Mouse (Mus musculus): ENCODE results near the gene Rapsn. TPM values are rescaled to one million over a fixed set of nuclear protein-coding genes. Genes with fewer than 3 reads are reported as not detected.

The Rapsn gene
- total and polyA plus RNA-seq, 3 experiments = 0.10 TPM; not detected in 2

GRCm38 (mm10) chr2:91078314-91079025 lies 43.0 kb downstream of the Rapsn start:
- Histone ChIP-seq H3K27ac (ENCODE audit: control insufficient read depth, low read depth, low read length) (no peak overlapping the region), H3K4me3 (ENCODE audit: control insufficient read depth in 1 of 2, insufficient read depth in 1 of 2, low read depth in 2 of 2, low read length in 2 of 2) (peak overlapping the region; percentile 52 to 62)
- DNase-seq (ENCODE audit: low read depth, low spot score) = no peak

DNA sequence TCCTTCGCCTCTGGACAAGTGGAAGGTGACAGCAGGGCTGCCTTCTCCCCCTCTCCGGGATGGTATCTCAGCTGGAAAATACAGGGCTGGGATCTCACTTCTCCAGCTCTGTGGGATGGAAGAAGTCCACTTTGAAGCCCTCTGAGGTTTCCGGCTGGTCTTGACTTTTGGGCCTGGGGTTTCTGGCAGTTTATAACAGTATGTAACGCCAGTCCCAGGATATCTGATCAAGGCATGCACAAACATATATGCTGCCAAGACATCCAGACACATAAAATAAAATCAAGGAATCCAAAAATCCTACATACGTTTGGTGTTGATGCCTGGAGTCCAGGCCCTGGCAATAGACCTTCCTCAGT lies 43.6 kb downstream of the Rapsn start:
- Histone ChIP-seq H3K27ac (ENCODE audit: control insufficient read depth, low read depth, low read length) (no peak overlapping the region), H3K4me1 (ENCODE audit: control insufficient read depth in 1 of 2, insufficient read depth in 2 of 2, low read length in 2 of 2) (peaks cover 5 to 13% of the 10 kb centered on the region in 2 experiments), H3K79me2 (ENCODE audit: control insufficient read depth, insufficient read depth, low read length, poor library complexity) (no peaks in the 10 kb centered on the region), H3K9me3 (replicated peaks; ENCODE audit: insufficient read depth, low read length) (no peaks in the 10 kb centered on the region), H3K4me3 (ENCODE audit: control insufficient read depth in 1 of 2, insufficient read depth in 1 of 2, low read depth in 2 of 2, low read length in 2 of 2) (peak overlapping the region; percentile 52 to 62), H3K9ac (ENCODE audit: control insufficient read depth, low read depth, low read length, poor library complexity, severe bottlenecking) (peak overlapping the region; percentile 62), H3K27me3 (ENCODE audit: control insufficient read depth in 1 of 2, insufficient read depth in 2 of 2, low read length in 2 of 2) (no peaks in the 10 kb centered on the region), H3K36me3 (ENCODE audit: control insufficient read depth in 1 of 2, insufficient read depth in 2 of 2, low read length in 2 of 2) (peaks cover 0 to 10% of the 10 kb centered on the region in 2 experiments; a peak in 2 of 4 replicates)
- TF ChIP-seq ETS1 (IDR thresholded peaks at IDR 0.05; ENCODE audit: low read depth, low read length) = no peak
- TF ChIP-seq TBP (IDR thresholded peaks at IDR 0.05; ENCODE audit: low read depth, low read length) = no peak
- no peak for TF ChIP-seq USF1 (IDR thresholded peaks at IDR 0.05; ENCODE audit: low read depth, low read length)
- TF ChIP-seq POLR2AphosphoS2 (IDR thresholded peaks at IDR 0.05; ENCODE audit: low read length) = no peak
- TF ChIP-seq BHLHE40 (IDR thresholded peaks at IDR 0.05; ENCODE audit: borderline replicate concordance, low read depth, low read length) = no peak
- no peak for TF ChIP-seq EP300 (IDR thresholded peaks at IDR 0.05; ENCODE audit: low read depth in 1 of 2, low read length in 2 of 2)
- no peak for TF ChIP-seq ZC3H11A (IDR thresholded peaks at IDR 0.05; ENCODE audit: low read depth, low read length)
- no peak for TF ChIP-seq USF2 (IDR thresholded peaks at IDR 0.05; ENCODE audit: borderline replicate concordance in 1 of 2, insufficient read depth in 1 of 2, low read depth in 1 of 2, low read length in 2 of 2)
- no peak for TF ChIP-seq HCFC1 (IDR thresholded peaks at IDR 0.05; ENCODE audit: low read depth, low read length)
- TF ChIP-seq MYC (IDR thresholded peaks at IDR 0.05; ENCODE audit: low read depth, low read length) = no peak
- TF ChIP-seq MYB (IDR thresholded peaks at IDR 0.05; ENCODE audit: low read depth, low read length) = no peak
- no peak for TF ChIP-seq CHD1 (IDR thresholded peaks at IDR 0.05; ENCODE audit: low read depth, low read length)
- TF ChIP-seq CHD2 (IDR thresholded peaks at IDR 0.05; ENCODE audit: low read length) = no peak
- no peak for TF ChIP-seq CTCF (IDR thresholded peaks at IDR 0.05 in 2 of 3, conservative IDR thresholded peaks at IDR 0.05 in 1 of 3; ENCODE audit: control insufficient read depth in 1 of 3, insufficient read depth in 1 of 3, low read depth in 2 of 3, low read length in 3 of 3, poor library complexity in 1 of 3, severe bottlenecking in 1 of 3)
- no peak for TF ChIP-seq RCOR1 (IDR thresholded peaks at IDR 0.05; ENCODE audit: low read depth, low read length)
- TF ChIP-seq KAT2A (conservative IDR thresholded peaks at IDR 0.05; ENCODE audit: low read depth, low read length) = no peak
- no peak for TF ChIP-seq JUND (IDR thresholded peaks at IDR 0.05; ENCODE audit: low read depth, low read length)
- no peak for TF ChIP-seq GATA1 (IDR thresholded peaks at IDR 0.05; ENCODE audit: low read depth, low read length)
- DNase-seq (ENCODE audit: low read depth, low spot score) = no peak

More at GRCm38 (mm10) chr2:91078314-91079025, 43.0 kb downstream of the Rapsn start:
- Histone ChIP-seq H3K27me3 (ENCODE audit: control insufficient read depth in 1 of 2, insufficient read depth in 2 of 2, low read length in 2 of 2) (no peaks in the 10 kb centered on the region), H3K9me3 (replicated peaks; ENCODE audit: insufficient read depth, low read length) (no peaks in the 10 kb centered on the region), H3K79me2 (ENCODE audit: control insufficient read depth, insufficient read depth, low read length, poor library complexity) (no peaks in the 10 kb centered on the region), H3K36me3 (ENCODE audit: control insufficient read depth in 1 of 2, insufficient read depth in 2 of 2, low read length in 2 of 2) (peaks cover 0 to 6% of the 10 kb centered on the region in 2 experiments; a peak in 2 of 4 replicates), H3K9ac (ENCODE audit: control insufficient read depth, low read depth, low read length, poor library complexity, severe bottlenecking) (peak overlapping the region; percentile 62), H3K4me1 (ENCODE audit: control insufficient read depth in 1 of 2, insufficient read depth in 2 of 2, low read length in 2 of 2) (peaks cover 5 to 11% of the 10 kb centered on the region in 2 experiments)
- TF ChIP-seq MYC (IDR thresholded peaks at IDR 0.05; ENCODE audit: low read depth, low read length) = no peak
- peak; percentile 71; the same call in 1 of the 2 replicates for TF ChIP-seq POLR2AphosphoS5 (IDR thresholded peaks at IDR 0.05; ENCODE audit: borderline replicate concordance, low read depth, low read length)

Data from MEL (cell line).